Mouse (Mus musculus) CD4-positive helper T cell, adult 2 months (primary cell): ENCODE measurements around the gene Dctn1.

Experiments used
- DNase-seq: peaks from one replicate; pipeline ENCODE4 v3.0.0-alpha.2; 2012; ENCODE audit warnings: low read depth, missing footprints, low spot score

Dctn1 gene

GRCm38 (mm10) chr6:83165607-83166242, at the start of gene Dctn1:
TSS of gene Dctn1 (plus strand) at chr6:83165920.
- peak; percentile 94 for DNase-seq

- no peak for DNase-seq
Observed at GRCm38 (mm10) chr6:83116373-83117164, 49.2 kb upstream of the Dctn1 start.

- DNase-seq: no peak
Observed at GRCm38 (mm10) chr6:83117165-83117438, 48.6 kb upstream of the Dctn1 start.

GRCm38 (mm10) chr6:83117616-83118015, 48.1 kb upstream of the Dctn1 start:
- no peak for DNase-seq

GRCm38 (mm10) chr6:83118369-83118768, 47.4 kb upstream of the Dctn1 start:
- DNase-seq: no peak

GRCm38 (mm10) chr6:83118825-83119733, 46.6 kb upstream of the Dctn1 start:
- DNase-seq: peak; percentile 60

- DNase-seq: no peak
Observed at GRCm38 (mm10) chr6:83119734-83120051, 46.0 kb upstream of the Dctn1 start.

GRCm38 (mm10) chr6:83120930-83121862, 44.5 kb upstream of the Dctn1 start, which contains the start of gene Wbp1:
TSS of gene Wbp1 (minus strand) at chr6:83121559.
- DNase-seq: peak; percentile 98

GRCm38 (mm10) chr6:83121863-83122710, 43.6 kb upstream of the Dctn1 start:
- DNase-seq: no peak

GRCm38 (mm10) chr6:83122961-83123360, 42.8 kb upstream of the Dctn1 start:
- no peak for DNase-seq

- DNase-seq: peak; percentile 96
Observed at GRCm38 (mm10) chr6:83124851-83125312, 40.8 kb upstream of the Dctn1 start.

- DNase-seq: no peak
Observed at GRCm38 (mm10) chr6:83125331-83125730, 40.4 kb upstream of the Dctn1 start, which contains the start of gene Ino80b. TSS of gene Ino80b (minus strand) at chr6:83125431.

- no peak for DNase-seq
Observed at GRCm38 (mm10) chr6:83127419-83127818, 38.3 kb upstream of the Dctn1 start.

GRCm38 (mm10) chr6:83131469-83132034, 34.2 kb upstream of the Dctn1 start:
- no peak for DNase-seq

- DNase-seq: no peak
Observed at GRCm38 (mm10) chr6:83132176-83132919, 33.4 kb upstream of the Dctn1 start.

GRCm38 (mm10) chr6:83134226-83134625, 31.5 kb upstream of the Dctn1 start:
- no peak for DNase-seq

GRCm38 (mm10) chr6:83134951-83135513, 30.7 kb upstream of the Dctn1 start, which contains the start of gene Rtkn:
TSS of gene Rtkn (plus strand) at chr6:83135463.
- DNase-seq: no peak

GRCm38 (mm10) chr6:83135571-83136161, 30.1 kb upstream of the Dctn1 start:
- no peak for DNase-seq
